Mouse (Mus musculus): ENCODE measurements around the gene Smim13. TPM values are rescaled to one million over a fixed set of nuclear protein-coding genes. Genes with fewer than 3 reads are reported as not detected.

Smim13 gene
- polyA plus RNA-seq, 1 experiment from 2014 or later, result 27.2 TPM

- Histone ChIP-seq H3K4me2 (ENCODE audit: low read length) (no peak overlapping the region), H3K9ac (ENCODE audit: low read depth, low read length) (no peak overlapping the region), H3K9me3 (replicated peaks; ENCODE audit: control insufficient read depth, low read length, poor library complexity, severe bottlenecking) (no peaks in the 10 kb centered on the region), H3K27ac (ENCODE audit: low read length) (no peak overlapping the region), H3K36me3 (ENCODE audit: control insufficient read depth, insufficient read depth, low read length) (no peaks in the 10 kb centered on the region), H3K4me3 (ENCODE audit: low read depth, low read length) (no peak overlapping the region), H3K4me1 (ENCODE audit: control insufficient read depth, insufficient read depth, low read length) (peaks cover 5% of the 10 kb centered on the region; the same call in 1 of the 2 replicates), H3K27me3 (ENCODE audit: control insufficient read depth, insufficient read depth, low read depth, low read length) (no peaks in the 10 kb centered on the region)
- no peak for ATAC-seq
- WGBS, result 80% methylated on average over 4 of the region's 4 CpGs
Measured at GRCm38 (mm10) chr13:41325346-41325745, 75.7 kb downstream of the Smim13 start.

GRCm38 (mm10) chr13:41326134-41326533, 76.5 kb downstream of the Smim13 start:
- WGBS, result 86% methylated on average over 4 of the region's 4 CpGs

More at GRCm38 (mm10) chr13:41326134-41326533, 76.5 kb downstream of the Smim13 start:
- H3K4me3 ChIP-seq (ENCODE audit: low read depth, low read length), result no peak overlapping the region
- no peaks in the 10 kb centered on the region for H3K36me3 ChIP-seq (ENCODE audit: control insufficient read depth, insufficient read depth, low read length)
- H3K27ac ChIP-seq (ENCODE audit: low read length), result no peak overlapping the region
- H3K4me2 ChIP-seq (ENCODE audit: low read length), result no peak overlapping the region
- H3K27me3 ChIP-seq (ENCODE audit: control insufficient read depth, insufficient read depth, low read depth, low read length), result no peaks in the 10 kb centered on the region
- peaks cover 4% of the 10 kb centered on the region; the same call in 1 of the 2 replicates for H3K4me1 ChIP-seq (ENCODE audit: control insufficient read depth, insufficient read depth, low read length)
- no peak for ATAC-seq
- no peaks in the 10 kb centered on the region for H3K9me3 ChIP-seq (replicated peaks; ENCODE audit: control insufficient read depth, low read length, poor library complexity, severe bottlenecking)
- H3K9ac ChIP-seq (ENCODE audit: low read depth, low read length), result no peak overlapping the region

Other genes starting within 250 kb of the Smim13 start
- 53.9 and 64.8 TPM in 2 replicates for gene Pak1ip1, start 248.8 kb upstream of the Smim13 start, polyA plus RNA-seq (2015; fragmentation: Nextera tagmentation; extraction: Ambion mirVana)
- gene Tmem14c, start 233.6 kb upstream of the Smim13 start, polyA plus RNA-seq (2015; fragmentation: Nextera tagmentation; extraction: Ambion mirVana), result 107 and 117 TPM in 2 replicates
- gene Mak, start 170.1 kb upstream of the Smim13 start, polyA plus RNA-seq (2015; fragmentation: Nextera tagmentation; extraction: Ambion mirVana), result 2.7 TPM in 2 replicates
- not detected in 2 replicates for gene Gcm2, start 138.8 kb upstream of the Smim13 start, polyA plus RNA-seq (2015; fragmentation: Nextera tagmentation; extraction: Ambion mirVana)
- gene Sycp2l, start 135.5 kb upstream of the Smim13 start, polyA plus RNA-seq (2015; fragmentation: Nextera tagmentation; extraction: Ambion mirVana), result 0.07 TPM in 1 of 2 replicates, not detected in the other
- 40.9 and 42.3 TPM in 2 replicates for gene Elovl2, start 29.4 kb upstream of the Smim13 start, polyA plus RNA-seq (2015; fragmentation: Nextera tagmentation; extraction: Ambion mirVana)
- not detected in 2 replicates for gene Gm17364, start 24.1 kb downstream of the Smim13 start, polyA plus RNA-seq (2015; fragmentation: Nextera tagmentation; extraction: Ambion mirVana)
- gene Nedd9, start 237.5 kb downstream of the Smim13 start, polyA plus RNA-seq (2015; fragmentation: Nextera tagmentation; extraction: Ambion mirVana), result 10.9 and 12.8 TPM in 2 replicates